Comparison of ENCODE assay signal across 15 mouse cellular contexts in genomic region chr17:42286255-42286654, GRCm38 (mm10). TPM values are rescaled to one million over a fixed set of nuclear protein-coding genes. Genes with fewer than 3 reads are reported as not detected.
"Had no signal": no experiment of that assay in that cellular context is flagged by ENCODE, and none has a peak within 500 bp of the region (broad histone marks: within the 10 kb centered on the region; RNA-seq: fewer than 3 reads in every experiment).

No protein-coding gene starts in this region.

- H3K4me3 ChIP-seq: layer of hippocampus, adult 2 months; limb, embryonic 12.5 days; liver, embryonic 13.5 days; midbrain, embryonic 13.5 days; neural tube, embryonic 12.5 days had no signal

- H3K4me1 ChIP-seq: limb, embryonic 12.5 days; liver, embryonic 13.5 days; midbrain, embryonic 13.5 days; neural tube, embryonic 12.5 days had no signal

- ATAC-seq: midbrain, embryonic 13.5 days had no signal

- H3K4me2 ChIP-seq: limb, embryonic 12.5 days; liver, embryonic 13.5 days; midbrain, embryonic 13.5 days; neural tube, embryonic 12.5 days had no signal

- H3K36me3 ChIP-seq: limb, embryonic 12.5 days; liver, embryonic 13.5 days; midbrain, embryonic 13.5 days; neural tube, embryonic 12.5 days had no signal

- H3K9ac ChIP-seq: limb, embryonic 12.5 days; liver, embryonic 13.5 days; midbrain, embryonic 13.5 days; neural tube, embryonic 12.5 days had no signal

- DNase-seq: kidney, adult 8-10 months; kidney, postnatal 4 days; liver; liver, embryonic 13.5 days; lung, adult 18-20 months; lung, postnatal 36 days; right cerebral cortex, postnatal 4 days; spleen, adult 18-20 months; thymus, adult 18-20 months; thymus, postnatal 25 days had no signal

- H3K27ac ChIP-seq: kidney, postnatal 0 days; layer of hippocampus, adult 2 months; limb, embryonic 12.5 days; liver, embryonic 13.5 days; midbrain, embryonic 13.5 days; neural tube, embryonic 12.5 days had no signal

- H3K9me3 ChIP-seq: limb, embryonic 12.5 days; liver, embryonic 13.5 days; midbrain, embryonic 13.5 days; neural tube, embryonic 12.5 days had no signal

- H3K27me3 ChIP-seq: limb, embryonic 12.5 days; liver, embryonic 13.5 days; midbrain, embryonic 13.5 days; neural tube, embryonic 12.5 days had no signal

RNA-seq across cellular contexts. Expression of gene Ptchd4, which starts 29.5 kb away (rescaled TPM):
- polyA plus RNA-seq: liver, embryonic 13.5 days had no signal
